Mouse (Mus musculus) forebrain, embryonic 14.5 days (tissue): ENCODE measurements around the gene Dbf4. TPM values are rescaled to one million over a fixed set of nuclear protein-coding genes. Genes with fewer than 3 reads are reported as not detected.

Experiments used
- ATAC-seq: fragments of 200-750 bp; cut with Nextera tagmentation; 2 replicates; pipeline ENCODE4 v1.8.0; 2017; ENCODE audit warnings: mild to moderate bottlenecking, moderate library complexity
- DNase-seq: peaks from one replicate; pipeline ENCODE4 v3.0.0-alpha.2; 2015; ENCODE audit warnings: low spot score
- H3K27ac ChIP-seq: fragments of 300-500 bp; sonication (generic); 2 replicates; pipeline ENCODE4 v1.5.1; 2014; ENCODE audit warnings: low read depth, mild to moderate bottlenecking, control low read depth, low read length, moderate library complexity
- H3K27me3 ChIP-seq: fragments of 300-500 bp; sonication (generic); replicated peaks from 2 replicates; pipeline ENCODE4 v1.6.1; 2014; ENCODE audit warnings: low read length, control low read depth, mixed read lengths; ENCODE audit not compliant: control insufficient read depth, insufficient read depth
- H3K36me3 ChIP-seq: fragments of 300-500 bp; sonication (generic); 2 replicates; pipeline ENCODE4 v1.6.1; 2014; ENCODE audit warnings: low read length, control low read depth; ENCODE audit not compliant: control insufficient read depth, insufficient read depth
- H3K4me1 ChIP-seq: fragments of 300-500 bp; sonication (generic); 2 replicates; pipeline ENCODE4 v1.6.1; 2014; ENCODE audit warnings: antibody characterized with exemption, low read length, control low read depth; ENCODE audit not compliant: control insufficient read depth, insufficient read depth
- H3K4me2 ChIP-seq: fragments of 300-500 bp; sonication (generic); 2 replicates; pipeline ENCODE4 v1.6.1; 2014; ENCODE audit warnings: mild to moderate bottlenecking, control low read depth, low read length
- H3K4me3 ChIP-seq: fragments of 300-500 bp; sonication (generic); 2 replicates; pipeline ENCODE4 v1.5.1; 2014; ENCODE audit warnings: low read depth, low read length, control low read depth
- H3K9ac ChIP-seq: fragments of 300-500 bp; sonication (generic); 2 replicates; pipeline ENCODE4 v1.6.1; 2014; ENCODE audit warnings: mild to moderate bottlenecking, low read length, control low read depth, moderate library complexity
- H3K9me3 ChIP-seq: fragments of 300-500 bp; sonication (generic); replicated peaks from 2 replicates; pipeline ENCODE4 v1.6.1; 2016; ENCODE audit warnings: low read length, control low read depth, mixed read lengths; ENCODE audit not compliant: control insufficient read depth
- WGBS: fragments of 180-500 bp; shearing (Covaris S2); extraction: QIAGEN DNeasy Blood & Tissue Kit; methylation state at CpG from one replicate; pipeline ENCODE4 v1.1.7; 2014; 5-methylcytosine and 5-hydroxymethylcytosine counted together
- polyA plus RNA-seq: library from polyadenylated mRNA; unstranded; fragments of >200 nt; fragmentation: Nextera tagmentation; extraction: Ambion mirVana; gene quantifications from 2 replicates; pipeline ENCODE4 v1.2.1, GENCODE M21; 2014

The Dbf4 gene
- polyA plus RNA-seq, 1 experiment from 2014 or later = 31.6 TPM

DNA sequence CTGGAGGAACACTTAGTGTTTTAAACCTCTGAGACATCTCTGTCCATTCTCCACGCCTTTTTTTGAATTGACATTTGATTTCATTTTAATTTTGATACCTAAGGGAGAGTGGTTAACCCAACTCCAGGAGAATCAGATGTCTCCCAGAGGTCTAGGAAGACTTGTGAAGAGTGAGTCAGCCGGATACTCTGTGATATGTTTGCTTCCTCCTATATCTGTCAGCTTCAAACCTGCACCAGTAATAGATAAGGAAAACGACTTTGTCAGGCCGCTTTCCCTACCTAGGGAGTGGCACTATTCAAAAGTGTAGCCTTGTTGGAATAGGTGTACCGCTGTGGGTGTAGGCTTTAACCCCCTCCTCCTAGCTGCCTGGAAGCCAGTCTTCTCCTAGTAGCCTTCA, 53.7 kb downstream of the Dbf4 start:
- no peak for DNase-seq
- ATAC-seq = no peak
- H3K36me3 ChIP-seq = no peaks in the 10 kb centered on the region
- no peaks in the 10 kb centered on the region for H3K9me3 ChIP-seq
- no peak overlapping the region for H3K27ac ChIP-seq
- no peak overlapping the region for H3K9ac ChIP-seq
- no peak overlapping the region for H3K4me2 ChIP-seq
- no peaks in the 10 kb centered on the region for H3K4me1 ChIP-seq
- H3K27me3 ChIP-seq = no peaks in the 10 kb centered on the region
- H3K4me3 ChIP-seq = no peak overlapping the region
- WGBS = 84% methylated on average over 5 of the region's 5 CpGs

DNA sequence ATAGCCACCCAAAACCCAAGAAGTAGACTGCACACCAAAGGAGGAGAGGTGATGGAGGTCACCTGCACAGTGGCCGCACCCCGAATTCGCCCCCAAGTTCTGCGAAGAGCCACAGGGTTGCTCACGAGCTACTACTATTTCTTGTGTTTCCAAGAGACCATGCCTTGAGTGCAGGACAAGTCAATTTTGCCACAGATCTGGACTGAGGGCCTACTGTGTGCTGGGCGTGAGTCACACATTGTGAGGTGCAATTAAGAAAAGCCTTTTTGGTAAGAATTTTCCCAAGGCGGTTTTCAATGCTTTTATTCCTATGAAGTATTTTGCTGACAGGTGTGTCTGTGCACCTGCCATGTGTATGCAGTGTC, 54.2 kb downstream of the Dbf4 start:
- Histone ChIP-seq H3K4me2 (peak overlapping the region; percentile 75), H3K36me3 (no peaks in the 10 kb centered on the region), H3K27ac (no peak overlapping the region), H3K4me1 (no peaks in the 10 kb centered on the region), H3K9ac (peak overlapping the region; percentile 86; the same call in 1 of the 2 replicates), H3K27me3 (no peaks in the 10 kb centered on the region), H3K4me3 (peak overlapping the region; percentile 77), H3K9me3 (no peaks in the 10 kb centered on the region)
- DNase-seq (no peak), ATAC-seq (no peak)
- WGBS = 38% methylated on average over 7 of the region's 7 CpGs

DNA sequence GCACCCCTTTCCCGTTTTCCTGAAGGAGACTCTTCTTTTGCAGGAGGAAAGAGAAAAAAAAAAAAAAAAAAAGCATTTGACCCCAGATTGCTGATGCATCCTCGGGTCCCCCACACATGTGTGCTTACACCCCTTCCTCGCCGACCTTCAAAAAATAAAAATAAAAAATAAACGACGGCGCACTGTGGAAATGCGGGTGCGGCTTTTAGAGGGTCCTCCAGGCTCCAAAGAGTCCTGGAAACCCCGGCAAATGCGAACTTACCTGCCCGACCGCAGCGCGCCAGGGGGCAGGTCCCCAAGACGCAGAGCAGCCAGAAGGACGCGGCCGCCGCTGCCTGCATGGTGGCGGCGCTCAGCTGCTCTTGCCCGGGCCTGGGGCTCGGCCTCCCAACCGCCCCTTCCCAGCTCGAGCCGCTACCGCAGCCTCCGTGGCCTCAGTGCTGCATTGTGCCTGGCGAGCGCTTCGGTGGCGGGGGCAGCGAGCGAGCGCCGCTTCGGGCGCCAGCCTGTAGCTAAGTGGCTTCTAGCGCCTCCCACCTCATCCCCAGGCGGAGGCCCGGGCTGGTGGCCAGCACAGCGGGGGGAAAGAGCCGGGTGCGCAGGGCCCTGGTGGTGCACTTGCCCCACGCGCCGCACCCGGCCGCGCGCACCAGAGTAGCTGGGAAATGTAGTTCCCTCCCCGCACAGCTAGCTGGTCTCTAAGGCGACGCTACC, 54.7 kb downstream of the Dbf4 start, which contains the start of gene Adam22:
Adam22 (minus strand) TSS at position 547 of the 714 bp plus-strand sequence.
- H3K27ac ChIP-seq = peak within 1 kb of the TSS; percentile 80
- H3K27me3 ChIP-seq = no peaks in the 10 kb centered on the region
- no peaks in the 10 kb centered on the region for H3K4me1 ChIP-seq
- H3K4me3 ChIP-seq = peak within 1 kb of the TSS; percentile 77
- peak within 1 kb of the TSS; percentile 75 for H3K4me2 ChIP-seq
- peak; percentile 90 for DNase-seq
- H3K9ac ChIP-seq = peak within 1 kb of the TSS; percentile 86
- WGBS = under 1% methylated on average over 51 of the region's 55 CpGs
- no peaks in the 10 kb centered on the region for H3K36me3 ChIP-seq
- H3K9me3 ChIP-seq = no peaks in the 10 kb centered on the region
- peak; percentile 96 for ATAC-seq

DNA sequence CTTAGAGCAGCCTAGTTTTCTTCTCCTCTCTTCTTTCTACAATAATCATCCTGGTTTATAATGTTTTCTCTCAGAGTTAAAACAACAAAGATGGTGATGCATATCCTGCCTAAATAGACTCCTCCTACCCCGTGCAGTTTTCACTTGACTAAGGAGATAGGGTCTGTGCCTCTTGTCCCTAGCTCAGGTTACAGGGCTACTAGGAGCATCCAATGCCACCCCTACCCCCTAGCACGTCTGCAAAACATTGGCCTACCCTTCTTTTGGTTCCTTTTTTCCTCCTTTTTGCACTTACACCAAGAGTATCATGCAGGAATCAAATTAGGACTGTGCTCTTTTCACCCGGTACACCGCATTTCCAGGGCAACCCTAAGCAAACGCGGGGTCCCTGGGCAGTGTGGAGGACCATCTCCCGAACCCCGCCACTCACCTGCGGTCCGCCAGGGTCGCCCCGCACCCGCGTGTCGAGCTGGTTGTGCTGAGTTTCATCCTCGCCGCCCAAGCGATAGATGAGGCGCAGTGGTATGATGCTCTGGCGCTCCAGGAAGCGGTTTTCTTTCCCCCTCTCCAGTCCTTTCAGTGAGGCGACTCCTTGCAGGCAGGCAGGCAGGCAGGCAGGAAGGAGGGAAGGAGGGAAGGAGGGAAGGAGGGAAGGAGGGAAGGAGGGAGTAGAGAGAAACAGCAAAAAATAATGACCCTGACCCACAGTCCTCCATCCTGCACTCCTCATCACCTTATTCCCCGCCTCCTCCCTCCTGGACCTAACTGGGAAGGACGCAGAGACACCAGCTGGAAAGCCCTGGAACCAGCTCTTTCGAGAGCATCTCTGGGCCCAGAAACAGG, 55.5 kb downstream of the Dbf4 start:
- ATAC-seq (peak; percentile 44), DNase-seq (peak; percentile 58)
- peak overlapping the region; percentile 55 for H3K27ac ChIP-seq
- H3K4me1 ChIP-seq = no peaks in the 10 kb centered on the region
- no peaks in the 10 kb centered on the region for H3K27me3 ChIP-seq
- H3K4me3 ChIP-seq = peak overlapping the region; percentile 77
- peak overlapping the region; percentile 86 for H3K9ac ChIP-seq
- WGBS = under 1% methylated on average over 25 of the region's 25 CpGs
- peak overlapping the region; percentile 75 for H3K4me2 ChIP-seq
- H3K9me3 ChIP-seq = no peaks in the 10 kb centered on the region
- H3K36me3 ChIP-seq = no peaks in the 10 kb centered on the region

DNA sequence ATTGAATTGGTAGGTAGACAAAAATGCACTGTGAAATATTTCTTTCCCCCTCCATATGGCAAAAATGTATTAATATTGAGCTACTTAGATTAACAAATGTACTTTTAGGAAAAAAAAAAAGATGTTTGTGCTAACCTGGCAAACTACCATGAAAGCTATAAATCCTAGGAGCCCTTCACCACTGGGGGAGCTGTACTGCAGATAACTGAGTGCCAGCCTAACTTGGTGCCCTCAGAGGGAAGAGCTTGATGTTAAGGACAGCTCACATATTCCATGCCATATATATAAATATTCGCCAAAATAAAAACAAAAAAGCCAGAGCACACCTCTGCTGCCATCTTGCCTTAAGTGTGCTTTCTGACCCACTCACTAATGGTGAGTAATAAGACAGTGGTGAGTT, 60.2 kb downstream of the Dbf4 start:
- ATAC-seq (no peak), DNase-seq (peak; percentile 63)
- no peak overlapping the region for H3K4me2 ChIP-seq
- H3K36me3 ChIP-seq = no peaks in the 10 kb centered on the region
- no peaks in the 10 kb centered on the region for H3K9me3 ChIP-seq
- WGBS = 71% methylated on average over 1 of the region's 1 CpGs
- H3K4me1 ChIP-seq = 0 out of 2 replicates have a peak, but pooled peaks cover 3% of the 10 kb centered on the region
- H3K4me3 ChIP-seq = no peak overlapping the region
- no peak overlapping the region for H3K9ac ChIP-seq
- H3K27ac ChIP-seq = no peak overlapping the region
- H3K27me3 ChIP-seq = no peaks in the 10 kb centered on the region

DNA sequence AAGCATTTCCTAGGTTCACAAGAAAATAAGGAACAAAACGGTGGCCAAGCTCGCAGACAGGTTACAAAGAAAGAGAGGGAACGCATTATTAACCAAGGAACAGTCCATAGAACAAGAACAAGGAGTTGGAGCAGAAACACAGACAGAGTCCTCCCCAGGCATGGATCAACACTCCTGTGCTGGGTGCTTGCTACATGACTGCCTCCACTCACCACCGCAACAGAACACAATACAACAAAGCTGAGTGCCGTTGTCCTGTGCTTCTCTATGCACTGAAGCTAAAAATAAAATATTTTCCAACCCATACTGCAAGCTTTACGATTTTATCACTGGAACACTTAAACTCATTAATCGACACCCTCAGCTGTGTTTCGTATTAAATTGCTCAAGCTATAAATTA, 64.8 kb downstream of the Dbf4 start:
- ATAC-seq (no peak), DNase-seq (no peak)
- H3K9me3 ChIP-seq = no peaks in the 10 kb centered on the region
- H3K4me3 ChIP-seq = no peak overlapping the region
- H3K9ac ChIP-seq = no peak overlapping the region
- no peaks in the 10 kb centered on the region for H3K36me3 ChIP-seq
- peak overlapping the region; percentile 30; the same call in 1 of the 2 replicates for H3K27ac ChIP-seq
- 78% methylated on average over 8 of the region's 8 CpGs for WGBS
- no peak overlapping the region for H3K4me2 ChIP-seq
- no peaks in the 10 kb centered on the region for H3K27me3 ChIP-seq
- H3K4me1 ChIP-seq = 0 out of 2 replicates have a peak, but pooled peaks cover 3% of the 10 kb centered on the region

DNA sequence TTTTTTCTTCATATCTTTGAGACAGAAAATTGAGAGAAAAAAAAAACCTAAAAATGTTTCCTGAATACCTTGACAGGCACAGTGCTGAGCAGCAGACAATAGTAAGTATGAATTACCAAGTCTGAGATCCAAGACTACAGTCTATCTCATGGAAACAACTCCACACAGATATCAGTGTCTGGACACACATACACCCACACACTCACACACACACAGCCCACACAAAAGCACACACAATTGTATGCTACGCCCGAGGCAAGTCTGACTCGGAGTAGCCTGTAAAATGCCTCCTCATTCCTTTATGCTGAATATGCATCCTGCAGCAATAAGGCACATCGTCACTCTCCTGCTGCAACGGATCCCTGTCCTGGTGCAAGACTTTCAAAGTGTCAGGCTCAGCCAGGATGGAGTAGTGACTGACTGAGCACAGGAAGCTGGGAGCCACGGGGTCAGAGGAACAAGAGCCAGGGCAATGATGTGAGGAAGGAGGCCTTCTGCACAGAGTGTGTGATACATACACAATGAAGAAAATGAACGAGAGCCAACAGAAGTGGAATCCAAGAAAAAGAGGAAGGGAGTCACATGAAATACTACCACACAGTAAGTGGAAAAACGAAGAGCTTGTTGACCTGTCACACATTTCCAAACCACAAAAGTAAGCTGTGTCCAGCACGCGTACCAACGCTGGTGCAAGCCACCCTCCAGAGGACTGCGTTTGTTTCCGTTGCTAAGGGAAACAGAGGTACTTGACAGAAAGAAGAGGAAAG, 65.4 kb downstream of the Dbf4 start:
- Histone ChIP-seq H3K4me3 (no peak overlapping the region), H3K9me3 (no peaks in the 10 kb centered on the region), H3K27ac (peak overlapping the region; percentile 30; the same call in 1 of the 2 replicates), H3K9ac (no peak overlapping the region), H3K4me1 (0 out of 2 replicates have a peak, but pooled peaks cover 3% of the 10 kb centered on the region), H3K27me3 (no peaks in the 10 kb centered on the region), H3K4me2 (no peak overlapping the region), H3K36me3 (no peaks in the 10 kb centered on the region)
- WGBS = 67% methylated on average over 13 of the region's 13 CpGs
- peak; percentile 9 for DNase-seq
- ATAC-seq = no peak

DNA sequence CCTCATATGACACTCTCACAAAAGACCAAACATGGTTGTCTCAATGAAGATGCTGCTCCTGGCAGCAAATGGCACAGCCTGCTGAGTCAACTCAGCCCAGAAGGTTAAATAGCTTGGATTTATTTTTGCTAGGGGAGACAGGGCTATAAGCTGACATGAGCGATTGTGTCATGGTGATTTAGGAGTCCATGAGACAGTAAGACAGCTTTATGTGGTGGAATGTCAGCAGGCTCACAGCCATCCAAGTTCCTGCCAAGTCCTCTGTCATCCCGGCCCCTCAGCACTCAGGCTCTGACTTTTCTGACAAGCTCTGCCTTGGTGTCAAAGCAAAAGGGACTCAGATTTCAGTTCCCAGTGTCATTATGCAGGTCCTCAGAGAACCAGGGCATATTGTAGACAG, 66.2 kb downstream of the Dbf4 start:
- Histone ChIP-seq H3K9ac (no peak overlapping the region), H3K27me3 (no peaks in the 10 kb centered on the region), H3K36me3 (no peaks in the 10 kb centered on the region), H3K4me3 (no peak overlapping the region), H3K4me2 (no peak overlapping the region), H3K9me3 (no peaks in the 10 kb centered on the region), H3K27ac (no peak overlapping the region), H3K4me1 (0 out of 2 replicates have a peak, but pooled peaks cover 3% of the 10 kb centered on the region)
- ATAC-seq (no peak), DNase-seq (no peak)
- 65% methylated on average over 2 of the region's 2 CpGs for WGBS
